Mouse (Mus musculus) limb, embryonic 10.5 days (tissue): ENCODE measurements at regions not wholly inside any gene's neighbourhood (a gene's known extent, or its start where the extent isn't known, plus 50 kb on each side); places are given as distances from the start of the nearest gene placed in this dataset.
A peak's percentile ranks its signal among the peaks of the same experiment; 100 is the strongest.
"Not testable (repeated sequence)": the region's sequence is repeated elsewhere in the genome, so short reads cannot be mapped to it uniquely, and the experiment has no call there.

ENCODE experiments used
- DNase-seq: peaks from one replicate; pipeline ENCODE4 v3.0.0-alpha.2; 2017; ENCODE audit warnings: low spot score
- H3K27ac ChIP-seq: fragments of 300-500 bp; sonication (generic); 2 replicates; pipeline ENCODE4 v1.5.1; 2016; ENCODE audit warnings: mild to moderate bottlenecking
- H3K27me3 ChIP-seq: fragments of 300-500 bp; sonication (generic); 2 replicates; pipeline ENCODE4 v1.6.1; 2016; ENCODE audit warnings: low read depth, mild to moderate bottlenecking; ENCODE audit not compliant: poor library complexity, severe bottlenecking
- H3K36me3 ChIP-seq: fragments of 300-500 bp; sonication (generic); 2 replicates; pipeline ENCODE4 v1.6.1; 2016; ENCODE audit warnings: mild to moderate bottlenecking, moderate library complexity
- H3K4me1 ChIP-seq: fragments of 300-500 bp; sonication (generic); 2 replicates; pipeline ENCODE4 v1.6.1; 2016
- H3K4me3 ChIP-seq: fragments of 300-500 bp; sonication (generic); 2 replicates; pipeline ENCODE4 v1.5.1; 2016; ENCODE audit warnings: mild to moderate bottlenecking, moderate library complexity
- H3K9me3 ChIP-seq: fragments of 300-500 bp; sonication (generic); replicated peaks from 2 replicates; pipeline ENCODE4 v1.6.1; 2016; ENCODE audit warnings: mild to moderate bottlenecking
- WGBS: fragments of 180-500 bp; shearing (Covaris S2); methylation state at CpG from one replicate; pipeline ENCODE4 v1.1.7; 2016; 5-methylcytosine and 5-hydroxymethylcytosine counted together

- Histone ChIP-seq H3K36me3 (no peaks in the 10 kb centered on the region), H3K4me3 (no peak overlapping the region), H3K27ac (no peak overlapping the region), H3K4me1 (no peaks in the 10 kb centered on the region), H3K9me3 (no peaks in the 10 kb centered on the region), H3K27me3 (no peaks in the 10 kb centered on the region)
- WGBS = 89% methylated on average over 5 of the region's 5 CpGs
- DNase-seq = no peak
Observed at GRCm38 (mm10) chr5:14309981-14310380, 204.7 kb upstream of the Pclo start.

GRCm38 (mm10) chr5:14311729-14312128 lies 203.0 kb upstream of the Pclo start:
- H3K27ac ChIP-seq = no peak overlapping the region
- H3K4me3 ChIP-seq = no peak overlapping the region
- no peaks in the 10 kb centered on the region for H3K36me3 ChIP-seq
- no peaks in the 10 kb centered on the region for H3K9me3 ChIP-seq
- 86% methylated on average over 3 of the region's 3 CpGs for WGBS
- H3K27me3 ChIP-seq = no peaks in the 10 kb centered on the region
- DNase-seq = no peak
- no peaks in the 10 kb centered on the region for H3K4me1 ChIP-seq

- no peaks in the 10 kb centered on the region for H3K36me3 ChIP-seq
- H3K4me1 ChIP-seq = no peaks in the 10 kb centered on the region
- WGBS = 89% methylated on average over 4 of the region's 4 CpGs
- no peak overlapping the region for H3K27ac ChIP-seq
- H3K9me3 ChIP-seq = no peaks in the 10 kb centered on the region
- H3K4me3 ChIP-seq = no peak overlapping the region
- H3K27me3 ChIP-seq = no peaks in the 10 kb centered on the region
- DNase-seq = no peak
Observed at GRCm38 (mm10) chr5:14320216-14320615, 194.5 kb upstream of the Pclo start.

- H3K36me3 ChIP-seq = no peaks in the 10 kb centered on the region
- no peaks in the 10 kb centered on the region for H3K27me3 ChIP-seq
- DNase-seq = no peak
- no peaks in the 10 kb centered on the region for H3K4me1 ChIP-seq
- no peak overlapping the region for H3K27ac ChIP-seq
- no peak overlapping the region for H3K4me3 ChIP-seq
- 69% methylated on average over 1 of the region's 1 CpGs for WGBS
- no peaks in the 10 kb centered on the region for H3K9me3 ChIP-seq
Observed at GRCm38 (mm10) chr5:14322000-14322399, 192.7 kb upstream of the Pclo start.

GRCm38 (mm10) chr5:14360446-14360845 lies 154.3 kb upstream of the Pclo start:
- DNase-seq = no peak
- Histone ChIP-seq H3K27me3 (no peaks in the 10 kb centered on the region), H3K4me3 (no peak overlapping the region), H3K36me3 (no peaks in the 10 kb centered on the region), H3K4me1 (no peaks in the 10 kb centered on the region), H3K27ac (no peak overlapping the region), H3K9me3 (no peaks in the 10 kb centered on the region)
- WGBS = 67% methylated on average over 1 of the region's 1 CpGs

- H3K27me3 ChIP-seq = no peaks in the 10 kb centered on the region
- H3K36me3 ChIP-seq = no peaks in the 10 kb centered on the region
- no peaks in the 10 kb centered on the region for H3K9me3 ChIP-seq
- H3K4me1 ChIP-seq = no peaks in the 10 kb centered on the region
- no peak overlapping the region for H3K4me3 ChIP-seq
- H3K27ac ChIP-seq = no peak overlapping the region
- DNase-seq = peak; percentile 71
- WGBS = 30% methylated on average over 6 of the region's 6 CpGs
Observed at GRCm38 (mm10) chr5:14389184-14389890, 125.4 kb upstream of the Pclo start.

- no peaks in the 10 kb centered on the region for H3K36me3 ChIP-seq
- WGBS = 78% methylated on average over 3 of the region's 3 CpGs
- H3K4me3 ChIP-seq = no peak overlapping the region
- no peak for DNase-seq
- no peaks in the 10 kb centered on the region for H3K4me1 ChIP-seq
- H3K27ac ChIP-seq = no peak overlapping the region
- no peaks in the 10 kb centered on the region for H3K27me3 ChIP-seq
- no peaks in the 10 kb centered on the region for H3K9me3 ChIP-seq
Observed at GRCm38 (mm10) chr5:14391793-14392192, 122.9 kb upstream of the Pclo start.

- not testable (repeated sequence) for H3K36me3 ChIP-seq, H3K27ac ChIP-seq, H3K27me3 ChIP-seq, H3K9me3 ChIP-seq, DNase-seq, H3K4me3 ChIP-seq, H3K4me1 ChIP-seq
- WGBS = 97% methylated on average over 10 of the region's 12 CpGs
Observed at GRCm38 (mm10) chr5:14403381-14403780, 111.3 kb upstream of the Pclo start.

GRCm38 (mm10) chr5:14404344-14404743 lies 110.4 kb upstream of the Pclo start:
- Histone ChIP-seq H3K27ac (no peak overlapping the region), H3K4me1 (no peaks in the 10 kb centered on the region), H3K27me3 (no peaks in the 10 kb centered on the region), H3K4me3 (no peak overlapping the region), H3K36me3 (no peaks in the 10 kb centered on the region), H3K9me3 (no peaks in the 10 kb centered on the region)
- 83% methylated on average over 2 of the region's 2 CpGs for WGBS
- DNase-seq = no peak

- no peak overlapping the region for H3K27ac ChIP-seq
- WGBS = 83% methylated on average over 1 of the region's 1 CpGs
- no peak overlapping the region for H3K4me3 ChIP-seq
- no peaks in the 10 kb centered on the region for H3K4me1 ChIP-seq
- no peaks in the 10 kb centered on the region for H3K36me3 ChIP-seq
- no peak for DNase-seq
- H3K9me3 ChIP-seq = no peaks in the 10 kb centered on the region
- H3K27me3 ChIP-seq = no peaks in the 10 kb centered on the region
Observed at GRCm38 (mm10) chr5:14415234-14415862, 99.4 kb upstream of the Pclo start.

GRCm38 (mm10) chr5:14453082-14453481 lies 61.6 kb upstream of the Pclo start:
- Histone ChIP-seq H3K4me3 (no peak overlapping the region), H3K36me3 (no peaks in the 10 kb centered on the region), H3K27ac (no peak overlapping the region), H3K27me3 (no peaks in the 10 kb centered on the region), H3K4me1 (no peaks in the 10 kb centered on the region), H3K9me3 (no peaks in the 10 kb centered on the region)
- DNase-seq = no peak
- 56% methylated on average over 4 of the region's 5 CpGs for WGBS
